Mouse (Mus musculus): ENCODE measurements around the gene Dock1. TPM values are rescaled to one million over a fixed set of nuclear protein-coding genes. Genes with fewer than 3 reads are reported as not detected.

Gene Dock1
- polyA plus RNA-seq, 1 experiment from 2014 or later: 48.4 TPM

- peaks cover 30% of the 10 kb centered on the region for H3K36me3 ChIP-seq (ENCODE audit: control insufficient read depth, insufficient read depth, low read length)
- 93% methylated on average over 4 of the region's 4 CpGs for WGBS
These were observed 134.0 kb downstream of the Dock1 start for GRCm38 (mm10) chr7:134804422-134804821.

GRCm38 (mm10) chr7:134806799-134807198 lies 136.3 kb downstream of the Dock1 start:
- WGBS: 87% methylated on average over 6 of the region's 6 CpGs
- peaks cover 31% of the 10 kb centered on the region for H3K36me3 ChIP-seq (ENCODE audit: control insufficient read depth, insufficient read depth, low read length)
- no peak for ATAC-seq (ENCODE audit: insufficient number of reproducible peaks, insufficient read depth, low FRiP score, low read depth)

More at GRCm38 (mm10) chr7:134804422-134804821, 134.0 kb downstream of the Dock1 start:
- H3K9ac ChIP-seq (replicated peaks; ENCODE audit: low read depth, low read length): no peak overlapping the region
- ATAC-seq (ENCODE audit: insufficient number of reproducible peaks, insufficient read depth, low FRiP score, low read depth): no peak
- no peak overlapping the region for H3K27ac ChIP-seq (ENCODE audit: low read length)
- no peak overlapping the region for H3K4me3 ChIP-seq (ENCODE audit: low read depth, low read length)
- no peaks in the 10 kb centered on the region for H3K9me3 ChIP-seq (ENCODE audit: control insufficient read depth, low read depth, low read length)
- no peak overlapping the region for H3K4me2 ChIP-seq (replicated peaks; ENCODE audit: low read depth, low read length)
- no peaks in the 10 kb centered on the region for H3K27me3 ChIP-seq (ENCODE audit: control insufficient read depth, insufficient read depth, low read length)
- H3K4me1 ChIP-seq (ENCODE audit: control insufficient read depth, insufficient read depth, low read length): no peaks in the 10 kb centered on the region

GRCm38 (mm10) chr7:134808406-134808805 lies 138.0 kb downstream of the Dock1 start:
- WGBS: 96% methylated on average over 2 of the region's 2 CpGs
- Histone ChIP-seq H3K4me2 (replicated peaks; ENCODE audit: low read depth, low read length) (no peak overlapping the region), H3K27ac (ENCODE audit: low read length) (no peak overlapping the region), H3K36me3 (ENCODE audit: control insufficient read depth, insufficient read depth, low read length) (peaks cover 35% of the 10 kb centered on the region), H3K9ac (replicated peaks; ENCODE audit: low read depth, low read length) (no peak overlapping the region), H3K4me1 (ENCODE audit: control insufficient read depth, insufficient read depth, low read length) (no peaks in the 10 kb centered on the region), H3K4me3 (ENCODE audit: low read depth, low read length) (no peak overlapping the region), H3K9me3 (ENCODE audit: control insufficient read depth, low read depth, low read length) (no peaks in the 10 kb centered on the region), H3K27me3 (ENCODE audit: control insufficient read depth, insufficient read depth, low read length) (no peaks in the 10 kb centered on the region)
- no peak for ATAC-seq (ENCODE audit: insufficient number of reproducible peaks, insufficient read depth, low FRiP score, low read depth)

More at GRCm38 (mm10) chr7:134806799-134807198, 136.3 kb downstream of the Dock1 start:
- H3K27me3 ChIP-seq (ENCODE audit: control insufficient read depth, insufficient read depth, low read length): no peaks in the 10 kb centered on the region
- H3K4me3 ChIP-seq (ENCODE audit: low read depth, low read length): no peak overlapping the region
- H3K9ac ChIP-seq (replicated peaks; ENCODE audit: low read depth, low read length): no peak overlapping the region
- H3K27ac ChIP-seq (ENCODE audit: low read length): no peak overlapping the region
- no peak overlapping the region for H3K4me2 ChIP-seq (replicated peaks; ENCODE audit: low read depth, low read length)
- H3K9me3 ChIP-seq (ENCODE audit: control insufficient read depth, low read depth, low read length): no peaks in the 10 kb centered on the region
- H3K4me1 ChIP-seq (ENCODE audit: control insufficient read depth, insufficient read depth, low read length): no peaks in the 10 kb centered on the region

GRCm38 (mm10) chr7:134809241-134809975 lies 139.0 kb downstream of the Dock1 start:
- Histone ChIP-seq H3K27ac (ENCODE audit: low read length) (no peak overlapping the region), H3K9ac (replicated peaks; ENCODE audit: low read depth, low read length) (no peak overlapping the region), H3K9me3 (ENCODE audit: control insufficient read depth, low read depth, low read length) (no peaks in the 10 kb centered on the region), H3K4me2 (replicated peaks; ENCODE audit: low read depth, low read length) (no peak overlapping the region), H3K4me3 (ENCODE audit: low read depth, low read length) (no peak overlapping the region), H3K27me3 (ENCODE audit: control insufficient read depth, insufficient read depth, low read length) (no peaks in the 10 kb centered on the region), H3K36me3 (ENCODE audit: control insufficient read depth, insufficient read depth, low read length) (peaks cover 32% of the 10 kb centered on the region), H3K4me1 (ENCODE audit: control insufficient read depth, insufficient read depth, low read length) (no peaks in the 10 kb centered on the region)
- 95% methylated on average over 6 of the region's 6 CpGs for WGBS
- ATAC-seq (ENCODE audit: insufficient number of reproducible peaks, insufficient read depth, low FRiP score, low read depth): no peak

GRCm38 (mm10) chr7:134818471-134818870 lies 148.0 kb downstream of the Dock1 start:
- 94% methylated on average over 5 of the region's 5 CpGs for WGBS
- Histone ChIP-seq H3K36me3 (ENCODE audit: control insufficient read depth, insufficient read depth, low read length) (no peaks in the 10 kb centered on the region; the same call in 1 of the 2 replicates), H3K9ac (replicated peaks; ENCODE audit: low read depth, low read length) (no peak overlapping the region)

GRCm38 (mm10) chr7:134821264-134821663 lies 150.8 kb downstream of the Dock1 start:
- Histone ChIP-seq H3K27me3 (ENCODE audit: control insufficient read depth, insufficient read depth, low read length) (no peaks in the 10 kb centered on the region), H3K36me3 (ENCODE audit: control insufficient read depth, insufficient read depth, low read length) (no peaks in the 10 kb centered on the region; the same call in 1 of the 2 replicates), H3K9ac (replicated peaks; ENCODE audit: low read depth, low read length) (no peak overlapping the region), H3K4me3 (ENCODE audit: low read depth, low read length) (no peak overlapping the region), H3K27ac (ENCODE audit: low read length) (no peak overlapping the region), H3K4me2 (replicated peaks; ENCODE audit: low read depth, low read length) (no peak overlapping the region), H3K9me3 (ENCODE audit: control insufficient read depth, low read depth, low read length) (no peaks in the 10 kb centered on the region), H3K4me1 (ENCODE audit: control insufficient read depth, insufficient read depth, low read length) (no peaks in the 10 kb centered on the region)
- ATAC-seq (ENCODE audit: insufficient number of reproducible peaks, insufficient read depth, low FRiP score, low read depth): no peak
- WGBS: 33% methylated on average over 1 of the region's 1 CpGs

More at GRCm38 (mm10) chr7:134818471-134818870, 148.0 kb downstream of the Dock1 start:
- no peak for ATAC-seq (ENCODE audit: insufficient number of reproducible peaks, insufficient read depth, low FRiP score, low read depth)
- Histone ChIP-seq H3K27me3 (ENCODE audit: control insufficient read depth, insufficient read depth, low read length) (no peaks in the 10 kb centered on the region), H3K4me3 (ENCODE audit: low read depth, low read length) (no peak overlapping the region), H3K4me2 (replicated peaks; ENCODE audit: low read depth, low read length) (no peak overlapping the region), H3K27ac (ENCODE audit: low read length) (no peak overlapping the region), H3K9me3 (ENCODE audit: control insufficient read depth, low read depth, low read length) (no peaks in the 10 kb centered on the region), H3K4me1 (ENCODE audit: control insufficient read depth, insufficient read depth, low read length) (no peaks in the 10 kb centered on the region)

- H3K9me3 ChIP-seq (ENCODE audit: control insufficient read depth, low read depth, low read length): no peaks in the 10 kb centered on the region
- 49% methylated on average over 3 of the region's 3 CpGs for WGBS
- H3K4me1 ChIP-seq (ENCODE audit: control insufficient read depth, insufficient read depth, low read length): no peaks in the 10 kb centered on the region
- no peaks in the 10 kb centered on the region for H3K27me3 ChIP-seq (ENCODE audit: control insufficient read depth, insufficient read depth, low read length)
- H3K4me2 ChIP-seq (replicated peaks; ENCODE audit: low read depth, low read length): no peak overlapping the region
- H3K4me3 ChIP-seq (ENCODE audit: low read depth, low read length): no peak overlapping the region
- H3K36me3 ChIP-seq (ENCODE audit: control insufficient read depth, insufficient read depth, low read length): no peaks in the 10 kb centered on the region; the same call in 1 of the 2 replicates
- no peak overlapping the region for H3K27ac ChIP-seq (ENCODE audit: low read length)
- no peak for ATAC-seq (ENCODE audit: insufficient number of reproducible peaks, insufficient read depth, low FRiP score, low read depth)
- no peak overlapping the region for H3K9ac ChIP-seq (replicated peaks; ENCODE audit: low read depth, low read length)
These were observed 151.6 kb downstream of the Dock1 start for GRCm38 (mm10) chr7:134822006-134822405.

GRCm38 (mm10) chr7:134823891-134824290 lies 153.4 kb downstream of the Dock1 start:
- no peak for ATAC-seq (ENCODE audit: insufficient number of reproducible peaks, insufficient read depth, low FRiP score, low read depth)
- no peaks in the 10 kb centered on the region for H3K4me1 ChIP-seq (ENCODE audit: control insufficient read depth, insufficient read depth, low read length)
- H3K9ac ChIP-seq (replicated peaks; ENCODE audit: low read depth, low read length): no peak overlapping the region
- no peaks in the 10 kb centered on the region for H3K9me3 ChIP-seq (ENCODE audit: control insufficient read depth, low read depth, low read length)
- H3K36me3 ChIP-seq (ENCODE audit: control insufficient read depth, insufficient read depth, low read length): no peaks in the 10 kb centered on the region
- H3K4me2 ChIP-seq (replicated peaks; ENCODE audit: low read depth, low read length): no peak overlapping the region
- H3K27me3 ChIP-seq (ENCODE audit: control insufficient read depth, insufficient read depth, low read length): no peaks in the 10 kb centered on the region
- H3K27ac ChIP-seq (ENCODE audit: low read length): no peak overlapping the region
- 66% methylated on average over 4 of the region's 4 CpGs for WGBS
- H3K4me3 ChIP-seq (ENCODE audit: low read depth, low read length): no peak overlapping the region
